Mouse (Mus musculus): Measurements from ENCODE around the gene Zcchc7. TPM values are rescaled to one million over a fixed set of nuclear protein-coding genes. Genes with fewer than 3 reads are reported as not detected.
A peak's percentile ranks its signal among the peaks of the same experiment; 100 is the strongest.

The Zcchc7 gene
- total and polyA plus RNA-seq, 2 experiments from 2014 or later: 23.6 to 27.5 TPM

DNA sequence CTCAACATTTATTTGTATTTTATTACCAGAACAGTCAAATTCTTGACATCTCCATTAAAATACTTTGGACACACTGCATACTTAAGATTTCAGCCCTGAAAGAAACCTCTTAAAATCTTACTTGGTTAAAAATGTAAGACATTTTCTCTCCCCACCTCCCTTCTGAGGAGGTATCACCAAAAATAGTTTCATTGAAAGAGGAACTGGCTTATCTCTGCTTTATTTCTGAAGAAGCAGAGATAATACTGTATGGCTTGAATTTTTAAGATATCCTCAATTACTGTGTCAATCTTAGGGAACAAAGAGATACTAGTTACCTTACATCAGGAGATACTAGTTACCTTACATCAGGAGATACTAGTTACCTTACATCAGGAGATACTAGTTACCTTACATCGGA is 116.4 kb downstream of the Zcchc7 start:
- no peak overlapping the region for H3K4me3 ChIP-seq (ENCODE audit: low read depth, low read length)
- ATAC-seq (no peak), DNase-seq (no peak)
- no peak overlapping the region for H3K4me2 ChIP-seq (ENCODE audit: low read depth)
- no peak overlapping the region for H3K9ac ChIP-seq
- H3K4me1 ChIP-seq (ENCODE audit: insufficient read depth): no peaks in the 10 kb centered on the region
- no peak for TF ChIP-seq CTCF (IDR thresholded peaks at IDR 0.05; ENCODE audit: low read depth)
- H3K9me3 ChIP-seq (ENCODE audit: low read length): no peaks in the 10 kb centered on the region
- no peaks in the 10 kb centered on the region for H3K27me3 ChIP-seq (ENCODE audit: insufficient read depth, low read length)
- no peaks in the 10 kb centered on the region for H3K36me3 ChIP-seq (ENCODE audit: insufficient read depth)
- WGBS: 100% methylated on average over 1 of the region's 1 CpGs
- H3K27ac ChIP-seq (ENCODE audit: low read depth, low read length): no peak overlapping the region

DNA sequence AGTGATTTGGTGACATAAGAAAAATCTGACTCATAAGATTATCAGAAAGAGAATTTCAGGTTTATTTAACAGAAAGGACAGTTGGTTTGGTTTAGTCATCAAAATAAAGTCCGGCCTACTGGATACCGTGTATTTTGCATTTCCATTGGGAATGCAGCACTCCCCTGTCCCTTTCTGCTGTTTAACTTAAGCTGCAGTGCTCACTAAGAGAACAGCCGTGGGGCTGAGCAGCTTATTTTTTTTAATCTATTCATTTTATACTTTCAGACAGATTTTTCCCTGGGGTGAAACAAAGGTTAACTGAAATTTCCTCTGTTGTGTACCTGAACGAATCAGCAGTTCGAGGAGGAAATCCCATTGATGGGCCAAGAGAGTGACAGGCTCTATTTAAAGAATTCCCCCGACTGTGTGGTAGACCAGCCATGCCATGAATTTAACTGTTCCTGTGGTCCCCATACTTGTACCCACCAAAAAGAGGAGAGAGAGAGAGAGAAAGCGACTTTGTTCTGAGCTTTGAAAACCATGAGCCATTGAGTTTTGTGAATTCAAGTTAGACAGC is 124.5 kb downstream of the Zcchc7 start:
- Histone ChIP-seq H3K27ac (ENCODE audit: low read depth, low read length) (no peak overlapping the region), H3K4me3 (ENCODE audit: low read depth, low read length) (no peak overlapping the region), H3K4me1 (ENCODE audit: insufficient read depth) (no peaks in the 10 kb centered on the region), H3K9me3 (ENCODE audit: low read length) (no peaks in the 10 kb centered on the region), H3K9ac (no peak overlapping the region), H3K27me3 (ENCODE audit: insufficient read depth, low read length) (no peaks in the 10 kb centered on the region), H3K36me3 (ENCODE audit: insufficient read depth) (no peaks in the 10 kb centered on the region), H3K4me2 (ENCODE audit: low read depth) (no peak overlapping the region)
- ATAC-seq (no peak), DNase-seq (no peak)
- TF ChIP-seq CTCF (IDR thresholded peaks at IDR 0.05; ENCODE audit: low read depth): no peak
- 15% methylated on average over 7 of the region's 7 CpGs for WGBS

DNA sequence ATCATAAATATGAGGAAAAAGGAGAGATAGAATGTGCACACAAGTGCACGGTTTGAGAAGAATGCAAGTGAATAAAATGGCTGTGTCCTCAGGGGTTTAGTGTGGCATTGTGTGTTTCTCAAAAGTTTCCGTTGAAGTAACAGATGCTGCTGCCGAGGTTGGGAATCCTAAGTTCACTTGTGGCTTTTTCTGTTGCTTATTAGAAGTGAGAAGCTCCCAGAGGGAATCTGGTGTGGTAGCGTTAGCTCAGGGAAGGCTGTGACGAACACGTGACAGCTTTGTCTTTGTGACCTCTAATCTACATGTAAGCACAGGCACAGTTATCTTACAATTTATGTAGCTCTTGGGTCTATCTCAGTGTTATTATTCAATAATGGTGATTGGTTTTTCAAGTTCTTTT is 130.5 kb downstream of the Zcchc7 start:
- no peak for TF ChIP-seq CTCF (IDR thresholded peaks at IDR 0.05; ENCODE audit: low read depth)
- Histone ChIP-seq H3K4me2 (ENCODE audit: low read depth) (no peak overlapping the region), H3K9me3 (ENCODE audit: low read length) (no peaks in the 10 kb centered on the region), H3K4me3 (ENCODE audit: low read depth, low read length) (no peak overlapping the region), H3K36me3 (ENCODE audit: insufficient read depth) (no peaks in the 10 kb centered on the region), H3K9ac (no peak overlapping the region), H3K27me3 (ENCODE audit: insufficient read depth, low read length) (no peaks in the 10 kb centered on the region), H3K27ac (ENCODE audit: low read depth, low read length) (no peak overlapping the region), H3K4me1 (ENCODE audit: insufficient read depth) (no peaks in the 10 kb centered on the region)
- DNase-seq (no peak), ATAC-seq (no peak)
- WGBS: 68% methylated on average over 6 of the region's 6 CpGs

- Histone ChIP-seq H3K9me3 (ENCODE audit: low read length) (no peaks in the 10 kb centered on the region), H3K4me2 (ENCODE audit: low read depth) (no peak overlapping the region), H3K36me3 (ENCODE audit: insufficient read depth) (no peaks in the 10 kb centered on the region), H3K4me1 (ENCODE audit: insufficient read depth) (no peaks in the 10 kb centered on the region), H3K4me3 (ENCODE audit: low read depth, low read length) (no peak overlapping the region), H3K9ac (no peak overlapping the region), H3K27me3 (ENCODE audit: insufficient read depth, low read length) (no peaks in the 10 kb centered on the region), H3K27ac (ENCODE audit: low read depth, low read length) (no peak overlapping the region)
- ATAC-seq (no peak), DNase-seq (no peak)
- TF ChIP-seq CTCF (IDR thresholded peaks at IDR 0.05; ENCODE audit: low read depth): no peak
- WGBS: 85% methylated on average over 6 of the region's 6 CpGs
These were observed 135.7 kb downstream of the Zcchc7 start for GRCm38 (mm10) chr4:44891344-44891743.

DNA sequence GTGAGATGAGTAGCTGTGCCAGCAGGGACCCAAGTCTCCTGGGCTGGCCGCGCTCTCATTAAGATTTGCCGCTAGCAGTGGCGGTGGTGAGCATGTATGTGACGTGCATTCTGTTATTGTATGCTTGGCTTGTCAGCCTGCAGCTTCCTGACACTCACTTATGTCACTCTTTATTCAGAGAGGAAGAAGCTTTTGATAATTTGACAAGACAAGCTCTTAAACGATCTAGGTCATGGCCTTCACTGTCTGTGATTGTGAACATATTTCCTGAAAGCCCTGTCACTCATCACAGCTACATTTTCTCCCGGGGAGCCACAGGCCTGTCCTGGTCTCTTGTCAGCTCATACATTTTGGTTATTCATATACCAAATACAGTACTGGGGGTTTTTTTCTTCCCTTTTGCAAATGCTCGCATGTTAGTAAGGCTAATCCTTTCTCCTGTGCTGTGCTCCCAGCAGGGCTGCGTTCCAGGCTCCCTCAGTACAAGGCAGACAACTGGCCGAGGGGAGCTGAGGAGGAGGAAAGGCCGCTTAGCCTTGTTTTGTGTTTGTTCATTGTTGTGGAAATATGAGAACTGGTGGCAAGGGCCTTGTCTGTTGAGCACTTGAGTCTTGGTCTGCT is 150.1 kb downstream of the Zcchc7 start:
- ATAC-seq (peak; percentile 68), DNase-seq (peak; percentile 34)
- Histone ChIP-seq H3K4me3 (ENCODE audit: low read depth, low read length) (no peak overlapping the region), H3K36me3 (ENCODE audit: insufficient read depth) (no peaks in the 10 kb centered on the region), H3K9me3 (ENCODE audit: low read length) (no peaks in the 10 kb centered on the region), H3K4me1 (ENCODE audit: insufficient read depth) (peaks cover 9% of the 10 kb centered on the region), H3K4me2 (ENCODE audit: low read depth) (peak overlapping the region; percentile 13), H3K27me3 (ENCODE audit: insufficient read depth, low read length) (no peaks in the 10 kb centered on the region), H3K27ac (ENCODE audit: low read depth, low read length) (0 out of 2 replicates have a peak overlapping the region, but pooled peaks have one; percentile 59), H3K9ac (peak overlapping the region; percentile 19; the same call in 1 of the 2 replicates)
- WGBS: 4% methylated on average over 11 of the region's 11 CpGs
- no peak for TF ChIP-seq CTCF (IDR thresholded peaks at IDR 0.05; ENCODE audit: low read depth)

DNA sequence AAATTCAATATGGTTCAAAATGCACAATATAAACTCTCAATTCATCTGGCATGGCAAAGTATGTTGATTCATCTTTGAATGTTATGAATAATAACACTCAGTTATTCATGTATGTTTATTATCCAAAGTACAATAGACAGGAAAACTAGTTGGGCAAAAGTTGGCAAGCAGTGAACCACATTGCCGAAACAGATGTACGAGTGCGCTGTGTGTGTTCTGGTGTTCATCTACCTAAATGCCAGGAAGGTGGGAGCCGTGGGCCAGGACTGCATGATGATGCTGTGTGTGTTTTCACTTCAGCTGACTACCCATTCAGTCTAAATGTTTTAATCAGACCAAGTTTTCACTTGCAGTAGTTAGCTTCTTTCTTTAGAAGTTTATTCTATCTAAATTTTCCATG is 150.7 kb downstream of the Zcchc7 start:
- no peak for ATAC-seq
- WGBS: 16% methylated on average over 4 of the region's 4 CpGs
- Histone ChIP-seq H3K27me3 (ENCODE audit: insufficient read depth, low read length) (no peaks in the 10 kb centered on the region), H3K9ac (no peak overlapping the region), H3K4me3 (ENCODE audit: low read depth, low read length) (no peak overlapping the region), H3K4me2 (ENCODE audit: low read depth) (no peak overlapping the region), H3K4me1 (ENCODE audit: insufficient read depth) (peaks cover 9% of the 10 kb centered on the region), H3K36me3 (ENCODE audit: insufficient read depth) (no peaks in the 10 kb centered on the region), H3K9me3 (ENCODE audit: low read length) (no peaks in the 10 kb centered on the region), H3K27ac (ENCODE audit: low read depth, low read length) (no peak overlapping the region)
- DNase-seq: no peak
- TF ChIP-seq CTCF (IDR thresholded peaks at IDR 0.05; ENCODE audit: low read depth): no peak

GRCm38 (mm10) chr4:44910065-44910464 is 154.4 kb downstream of the Zcchc7 start:
- no peaks in the 10 kb centered on the region for H3K36me3 ChIP-seq (ENCODE audit: insufficient read depth)
- no peaks in the 10 kb centered on the region for H3K27me3 ChIP-seq (ENCODE audit: insufficient read depth, low read length)
- 42% methylated on average over 2 of the region's 2 CpGs for WGBS
- H3K4me1 ChIP-seq (ENCODE audit: insufficient read depth): peaks cover 9% of the 10 kb centered on the region
- H3K27ac ChIP-seq (ENCODE audit: low read depth, low read length): no peak overlapping the region
- H3K4me3 ChIP-seq (ENCODE audit: low read depth, low read length): no peak overlapping the region
- TF ChIP-seq CTCF (IDR thresholded peaks at IDR 0.05; ENCODE audit: low read depth): peak; percentile 54
- no peaks in the 10 kb centered on the region for H3K9me3 ChIP-seq (ENCODE audit: low read length)
- H3K4me2 ChIP-seq (ENCODE audit: low read depth): no peak overlapping the region
- H3K9ac ChIP-seq: no peak overlapping the region
- ATAC-seq (no peak), DNase-seq (no peak)

Data from forebrain, postnatal 0 days (tissue).